Mouse (Mus musculus) G1E (cell line): Measurements from ENCODE around the gene Entpd5.

Source experiments
- CTCF ChIP-seq: IDR thresholded peaks from 2 replicates; pipeline ENCODE4 v1.5.1; 2012; ENCODE audit warnings: low read depth, low read length, inconsistent platforms, mixed read lengths
- GATA1 ChIP-seq: IDR thresholded peaks from 2 replicates; pipeline ENCODE4 v1.6.1; 2012; ENCODE audit warnings: borderline replicate concordance, low read length, inconsistent platforms, mixed read lengths
- POLR2AphosphoS5 ChIP-seq: IDR thresholded peaks from 2 replicates; pipeline ENCODE4 v1.6.1; 2012; ENCODE audit warnings: low read depth, low read length, inconsistent platforms; ENCODE audit not compliant: insufficient replicate concordance
- TAL1 ChIP-seq: conservative IDR thresholded peaks from 2 replicates; pipeline ENCODE4 v1.6.1; 2012; ENCODE audit warnings: low read depth, low read length, inconsistent platforms, mixed read lengths

- TF ChIP-seq CTCF = no peak
- no peak for TF ChIP-seq GATA1
- TF ChIP-seq POLR2AphosphoS5 = no peak
- no peak for TF ChIP-seq TAL1
Observed at GRCm38 (mm10) chr12:84388097-84388496, 20.7 kb downstream of the Entpd5 start.
